Mouse (Mus musculus): ENCODE results near the gene Bhlhb9. TPM values are rescaled to one million over a fixed set of nuclear protein-coding genes. Genes with fewer than 3 reads are reported as not detected.
"Not testable (repeated sequence)": the region's sequence is repeated elsewhere in the genome, so short reads cannot be mapped to it uniquely, and the experiment has no call there.

The Bhlhb9 gene
- 13.8 and 17.1 TPM in 2 replicates for total RNA-seq (2012; rRNA removed)
- 24.7 and 25.6 TPM in 2 replicates for total RNA-seq (2014; rRNA removed)
- polyA plus RNA-seq (2012; ENCODE audit: insufficient read length, low read depth) = 27.9 and 29.3 TPM in 2 replicates

DNA sequence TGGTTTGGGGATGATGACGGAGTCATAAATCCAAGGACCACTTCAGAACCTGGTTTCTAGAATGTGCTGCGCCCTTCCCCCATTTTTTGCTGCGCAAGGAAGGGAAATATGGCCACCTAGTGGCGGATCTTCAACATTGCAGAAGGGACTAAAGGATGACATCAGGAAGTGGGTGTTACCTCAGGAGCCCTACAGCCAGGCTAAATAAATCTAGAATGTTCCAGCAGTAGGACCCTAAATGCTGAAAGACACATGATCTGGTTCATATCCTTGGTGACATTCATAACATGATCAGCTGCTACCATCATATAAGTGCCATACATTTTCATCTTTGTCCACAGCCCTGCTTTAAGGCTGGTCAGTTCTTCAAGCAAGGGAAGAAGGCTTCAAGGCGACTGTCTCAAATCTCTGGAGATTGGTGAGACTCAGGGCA lies at the start of gene Bhlhb9:
Gene Bhlhb9, plus strand, starts transcription at position 383 of the 433 bp plus-strand sequence.
- H3K4me3 ChIP-seq (replicated peaks in 1 of 3; ENCODE audit: low read depth in 2 of 3, low read length in 2 of 3, poor library complexity in 1 of 3); H3K27ac ChIP-seq (ENCODE audit: insufficient read depth, low read depth); H3K36me3 ChIP-seq (replicated peaks in 1 of 2; ENCODE audit: control insufficient read depth in 1 of 2, insufficient read depth in 1 of 2, low read length in 1 of 2); H3K9me3 ChIP-seq (replicated peaks; ENCODE audit: low read length); H3K27me3 ChIP-seq (replicated peaks); in situ Hi-C loops (cut with MboI; ENCODE audit: low pct_ligation_motif_present, low pct_unique_long_range_greater_than_20kb, low sequenced_read_pairs); H3K4me2 ChIP-seq (ENCODE audit: insufficient read depth, low read depth, poor library complexity, severe bottlenecking); dilution Hi-C loops (cut with MboI; ENCODE audit: extremely low pct_ligation_motif_present, extremely low pct_unique_long_range_greater_than_20kb, low sequenced_read_pairs); H3K79me2 ChIP-seq (replicated peaks; ENCODE audit: control insufficient read depth, extremely low read depth, insufficient read depth, poor library complexity, severe bottlenecking); H3K4me1 ChIP-seq (ENCODE audit: control insufficient read depth in 1 of 2, insufficient read depth in 2 of 2); H3K9ac ChIP-seq (ENCODE audit: insufficient read depth, low read depth): not testable (repeated sequence)
- DNase-seq (ENCODE audit: extremely low read depth) = peak; percentile 51
- TF ChIP-seq CHD2 (IDR thresholded peaks at IDR 0.05; ENCODE audit: low read length) (peak; percentile 48; the same call in 1 of the 2 replicates), SMC3 (IDR thresholded peaks at IDR 0.05; ENCODE audit: low read depth, low read length) (peak; percentile 26), CTCF (conservative IDR thresholded peaks at IDR 0.05 in 1 of 2, IDR thresholded peaks at IDR 0.05 in 1 of 2; ENCODE audit: low read depth in 2 of 2, low read length in 2 of 2) (peak in 1 of 2 experiments; percentile 53; a peak in 2 of 4 replicates), RAD21 (IDR thresholded peaks at IDR 0.05; ENCODE audit: low read depth, low read length) (peak; percentile 38)

DNA sequence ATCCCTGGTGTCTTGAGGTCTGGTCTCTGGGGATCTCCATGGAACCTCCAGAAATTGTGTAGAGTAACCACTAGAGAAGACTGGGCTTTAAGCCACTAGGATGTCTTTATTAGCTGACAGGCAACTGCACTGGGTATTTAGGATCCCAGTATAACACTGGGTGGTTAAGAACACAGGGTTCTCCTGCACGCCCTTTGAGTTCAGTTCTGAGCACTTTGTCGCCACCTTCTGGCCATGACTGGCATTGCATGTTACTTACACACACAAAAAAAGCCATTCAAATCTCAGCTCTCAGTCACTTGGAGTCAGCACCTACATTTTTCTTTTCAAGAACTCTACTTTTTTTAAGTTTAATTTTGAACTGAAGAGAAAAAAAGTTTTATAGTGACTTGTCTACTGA lies 44.6 kb upstream of the Bhlhb9 start:
- H3K9me3 ChIP-seq (replicated peaks; ENCODE audit: low read length) = no peaks in the 10 kb centered on the region
- no peaks in the 10 kb centered on the region for H3K4me1 ChIP-seq (ENCODE audit: control insufficient read depth in 1 of 2, insufficient read depth in 2 of 2)
- no peaks in the 10 kb centered on the region for H3K79me2 ChIP-seq (replicated peaks; ENCODE audit: control insufficient read depth, extremely low read depth, insufficient read depth, poor library complexity, severe bottlenecking)
- dilution Hi-C loops (cut with MboI; ENCODE audit: extremely low pct_ligation_motif_present, extremely low pct_unique_long_range_greater_than_20kb, low sequenced_read_pairs) (no loop called here), in situ Hi-C loops (cut with MboI; ENCODE audit: low pct_ligation_motif_present, low pct_unique_long_range_greater_than_20kb, low sequenced_read_pairs) (no loop called here)
- no peak overlapping the region for H3K4me2 ChIP-seq (ENCODE audit: insufficient read depth, low read depth, poor library complexity, severe bottlenecking)
- peak; percentile 62 for DNase-seq (ENCODE audit: extremely low read depth)
- H3K27me3 ChIP-seq (replicated peaks) = no peaks in the 10 kb centered on the region
- TF ChIP-seq RAD21 (IDR thresholded peaks at IDR 0.05; ENCODE audit: low read depth, low read length) (peak; percentile 53), MXI1 (IDR thresholded peaks at IDR 0.05; ENCODE audit: low read depth, low read length) (no peak), CTCF (conservative IDR thresholded peaks at IDR 0.05 in 1 of 2, IDR thresholded peaks at IDR 0.05 in 1 of 2; ENCODE audit: low read depth in 2 of 2, low read length in 2 of 2) (peak; percentile 53 to 73), SMC3 (IDR thresholded peaks at IDR 0.05; ENCODE audit: low read depth, low read length) (peak; percentile 67), ZMIZ1 (IDR thresholded peaks at IDR 0.05; ENCODE audit: low read depth, low read length) (no peak)
- H3K36me3 ChIP-seq (replicated peaks in 1 of 2; ENCODE audit: control insufficient read depth in 1 of 2, insufficient read depth in 1 of 2, low read length in 1 of 2) = peaks cover 3 to 36% of the 10 kb centered on the region in 2 experiments
- H3K4me3 ChIP-seq (replicated peaks in 1 of 3; ENCODE audit: low read depth in 2 of 3, low read length in 2 of 3, poor library complexity in 1 of 3) = no peak overlapping the region
- no peak overlapping the region for H3K9ac ChIP-seq (ENCODE audit: insufficient read depth, low read depth)
- H3K27ac ChIP-seq (ENCODE audit: insufficient read depth, low read depth) = no peak overlapping the region

DNA sequence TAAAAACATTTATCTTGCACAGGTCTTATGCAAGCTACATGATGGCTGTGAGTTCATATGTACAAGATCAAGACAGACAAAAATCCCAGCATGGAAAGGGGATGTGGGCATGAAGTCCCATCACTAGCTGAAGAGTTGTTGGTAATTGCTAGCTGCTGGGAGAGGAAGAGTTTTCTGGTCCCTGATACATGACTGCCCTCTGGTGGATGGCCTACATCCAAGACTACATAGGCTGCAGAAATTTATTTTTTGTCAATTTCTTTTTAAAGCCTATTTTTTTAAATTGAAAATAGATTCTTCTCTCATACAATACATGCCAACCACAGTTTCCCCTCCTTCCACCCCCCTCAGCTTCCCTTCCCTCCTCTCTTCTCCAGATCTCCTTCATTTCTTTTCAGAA lies 35.7 kb upstream of the Bhlhb9 start:
- no peaks in the 10 kb centered on the region for H3K79me2 ChIP-seq (replicated peaks; ENCODE audit: control insufficient read depth, extremely low read depth, insufficient read depth, poor library complexity, severe bottlenecking)
- in situ Hi-C loops (cut with MboI; ENCODE audit: low pct_ligation_motif_present, low pct_unique_long_range_greater_than_20kb, low sequenced_read_pairs) = no loop called here
- no peak overlapping the region for H3K27ac ChIP-seq (ENCODE audit: insufficient read depth, low read depth)
- dilution Hi-C loops (cut with MboI; ENCODE audit: extremely low pct_ligation_motif_present, extremely low pct_unique_long_range_greater_than_20kb, low sequenced_read_pairs) = no loop called here
- H3K27me3 ChIP-seq (replicated peaks) = no peaks in the 10 kb centered on the region
- no peak overlapping the region for H3K9ac ChIP-seq (ENCODE audit: insufficient read depth, low read depth)
- no peaks in the 10 kb centered on the region for H3K4me1 ChIP-seq (ENCODE audit: control insufficient read depth in 1 of 2, insufficient read depth in 2 of 2)
- no peak overlapping the region for H3K4me2 ChIP-seq (ENCODE audit: insufficient read depth, low read depth, poor library complexity, severe bottlenecking)
- H3K4me3 ChIP-seq (replicated peaks in 1 of 3; ENCODE audit: low read depth in 2 of 3, low read length in 2 of 3, poor library complexity in 1 of 3) = no peak overlapping the region
- H3K36me3 ChIP-seq (replicated peaks in 1 of 2; ENCODE audit: control insufficient read depth in 1 of 2, insufficient read depth in 1 of 2, low read length in 1 of 2) = peaks cover 19 to 38% of the 10 kb centered on the region in 2 experiments
- TF ChIP-seq SMC3 (IDR thresholded peaks at IDR 0.05; ENCODE audit: low read depth, low read length) = peak; percentile 25
- TF ChIP-seq RCOR1 (conservative IDR thresholded peaks at IDR 0.05; ENCODE audit: low read depth, low read length) = no peak
- TF ChIP-seq CTCF (conservative IDR thresholded peaks at IDR 0.05 in 1 of 2, IDR thresholded peaks at IDR 0.05 in 1 of 2; ENCODE audit: low read depth in 2 of 2, low read length in 2 of 2) = peak in 1 of 2 experiments; percentile 55; a peak in 2 of 4 replicates
- peak; percentile 41 for TF ChIP-seq RAD21 (IDR thresholded peaks at IDR 0.05; ENCODE audit: low read depth, low read length)
- peak; percentile 25 for DNase-seq (ENCODE audit: extremely low read depth)
- no peaks in the 10 kb centered on the region for H3K9me3 ChIP-seq (replicated peaks; ENCODE audit: low read length)

All from CH12.LX (cell line).